Mouse (Mus musculus) liver, embryonic 14.5 days (tissue): ENCODE data around the gene Khdrbs1. TPM values are rescaled to one million over a fixed set of nuclear protein-coding genes. Genes with fewer than 3 reads are reported as not detected.

Source experiments
- ATAC-seq: fragments of 200-750 bp; cut with Nextera tagmentation; 2 replicates; pipeline ENCODE4 v1.8.0; 2017; ENCODE audit warnings: moderate number of reproducible peaks, mild to moderate bottlenecking, moderate library complexity; ENCODE audit not compliant: insufficient read depth
- DNase-seq, 3 experiments: peaks; one replicate each; pipeline ENCODE4 v3.0.0-alpha.2; 2012 to 2013; ENCODE audit warnings: low read depth in 3 of 3, low spot score in 3 of 3
- H3K27ac ChIP-seq: fragments of 300-500 bp; sonication (generic); 2 replicates; pipeline ENCODE4 v1.5.1; 2014; ENCODE audit warnings: moderate library complexity, mild to moderate bottlenecking, control low read depth, inconsistent platforms
- H3K27me3 ChIP-seq: fragments of 300-500 bp; sonication (generic); 2 replicates; pipeline ENCODE4 v1.6.1; 2014; ENCODE audit warnings: mild to moderate bottlenecking, low read length, moderate library complexity; ENCODE audit not compliant: control insufficient read depth, insufficient read depth
- H3K36me3 ChIP-seq: fragments of 300-500 bp; sonication (generic); replicated peaks from 2 replicates; pipeline ENCODE4 v1.6.1; 2014; ENCODE audit warnings: low read depth; ENCODE audit not compliant: control insufficient read depth, insufficient read depth
- H3K4me1 ChIP-seq, 2 experiments: fragments of 200-500 bp in 1 of 2; fragments of 300-500 bp in 1 of 2; sonication (generic) in 1 of 2; replicated peaks; 2 replicates each; pipeline ENCODE4 v1.6.1; 2012 to 2014; ENCODE audit warnings: antibody characterized with exemption in 1 of 2, inconsistent platforms in 1 of 2, low read length in 1 of 2; ENCODE audit not compliant: control insufficient read depth in 2 of 2, insufficient read depth in 2 of 2
- H3K4me2 ChIP-seq: fragments of 300-500 bp; sonication (generic); 2 replicates; pipeline ENCODE4 v1.6.1; 2014; ENCODE audit warnings: low read depth, mild to moderate bottlenecking, control low read depth, moderate library complexity
- H3K4me3 ChIP-seq, 2 experiments: fragments of 200-500 bp in 1 of 2; fragments of 300-500 bp in 1 of 2; sonication (generic) in 1 of 2; 2 replicates each; pipeline ENCODE4 v1.5.1; 2012 to 2014; ENCODE audit warnings: low read depth in 2 of 2, low read length in 2 of 2, mild to moderate bottlenecking in 2 of 2, control low read depth in 1 of 2, inconsistent platforms in 1 of 2, moderate library complexity in 1 of 2; ENCODE audit not compliant: insufficient read depth in 1 of 2
- H3K9ac ChIP-seq: fragments of 300-500 bp; sonication (generic); replicated peaks from 2 replicates; pipeline ENCODE4 v1.6.1; 2014; ENCODE audit warnings: mild to moderate bottlenecking, control low read depth, moderate library complexity
- H3K9me3 ChIP-seq: fragments of 300-500 bp; sonication (generic); 2 replicates; pipeline ENCODE4 v1.6.1; 2016; ENCODE audit warnings: low read length, mixed read lengths; ENCODE audit not compliant: control insufficient read depth
- CTCF ChIP-seq: IDR thresholded peaks from 2 replicates; pipeline ENCODE4 v1.5.1; 2016; ENCODE audit warnings: antibody characterized with exemption, low read depth, control low read depth
- EP300 ChIP-seq: IDR thresholded peaks from 2 replicates; pipeline ENCODE4 v1.6.1; 2016; ENCODE audit warnings: antibody characterized with exemption, low read depth
- WGBS: fragments of 180-500 bp; shearing (Covaris S2); extraction: QIAGEN DNeasy Blood & Tissue Kit; methylation state at CpG from one replicate; pipeline ENCODE4 v1.1.7; 2014; ENCODE audit not compliant: insufficient replicate concordance; 5-methylcytosine and 5-hydroxymethylcytosine counted together
- polyA plus RNA-seq, 2 experiments: library from polyadenylated mRNA; depleted of rRNA in 1 of 2; stranded (reverse) in 1 of 2; unstranded in 1 of 2; fragments of >200 nt; fragmentation: Nextera tagmentation in 1 of 2; extraction: Ambion mirVana in 1 of 2; gene quantifications; 2 replicates each; pipeline versions ENCODE4 v1.2.1 to v1.2.3; 2012 to 2014

The Khdrbs1 gene
- polyA plus RNA-seq, 2 experiments = 16.7 to 24.0 TPM

DNA sequence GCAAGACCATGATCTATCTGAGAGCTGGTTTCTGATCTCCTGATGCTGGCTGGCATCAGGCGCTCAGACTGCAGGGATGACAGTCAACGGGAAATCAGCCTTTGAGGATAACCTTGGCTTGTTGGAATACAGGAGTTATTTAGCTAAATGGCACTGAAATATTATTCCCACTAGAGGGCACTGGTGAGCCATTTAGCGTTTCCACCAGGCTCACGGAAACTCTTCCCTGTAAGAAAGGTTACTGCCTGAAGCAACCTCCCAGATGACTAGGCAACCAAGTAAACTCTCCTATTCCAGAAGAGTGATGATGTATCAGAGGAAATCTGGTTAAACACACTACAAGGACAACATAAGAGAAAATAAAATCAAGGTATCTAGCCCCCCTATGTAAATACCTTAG, 43.1 kb upstream of the Khdrbs1 start:
- Histone ChIP-seq H3K9me3 (no peaks in the 10 kb centered on the region), H3K4me3 (no peak overlapping the region), H3K36me3 (no peaks in the 10 kb centered on the region), H3K27ac (no peak overlapping the region), H3K4me2 (no peak overlapping the region), H3K27me3 (no peaks in the 10 kb centered on the region), H3K4me1 (peaks cover 0 to 2% of the 10 kb centered on the region in 2 experiments; a peak in 1 of 4 replicates), H3K9ac (no peak overlapping the region)
- peak; percentile 58 to 67 (median 61) for DNase-seq
- TF ChIP-seq EP300 (no peak), CTCF (peak; percentile 87)
- under 1% methylated on average over 4 of the region's 4 CpGs for WGBS
- no peak for ATAC-seq

DNA sequence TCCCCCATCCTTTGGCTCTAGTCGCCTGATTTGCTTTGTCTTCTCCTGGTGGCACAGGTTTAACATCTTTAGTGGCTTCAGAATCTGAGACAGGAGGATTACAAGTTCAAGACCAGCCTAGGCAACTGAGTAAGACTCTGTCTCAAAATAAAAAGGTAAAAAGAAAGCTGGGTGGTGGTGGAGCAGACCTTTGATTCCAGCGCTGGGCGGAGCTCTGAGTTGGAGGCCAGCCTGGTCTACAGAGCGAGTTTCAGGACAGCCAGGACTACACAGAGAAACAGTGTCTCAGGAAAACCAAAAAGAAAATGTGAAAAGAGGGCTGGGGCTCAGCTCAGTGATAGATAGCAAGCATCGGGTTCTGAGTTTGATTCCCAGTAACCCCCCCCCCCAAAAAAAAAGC, 41.4 kb upstream of the Khdrbs1 start:
- no peak overlapping the region for H3K27ac ChIP-seq
- peaks cover 0 to 2% of the 10 kb centered on the region in 2 experiments; a peak in 1 of 4 replicates for H3K4me1 ChIP-seq
- no peaks in the 10 kb centered on the region for H3K9me3 ChIP-seq
- no peak overlapping the region for H3K4me2 ChIP-seq
- no peak overlapping the region for H3K4me3 ChIP-seq
- no peaks in the 10 kb centered on the region for H3K27me3 ChIP-seq
- no peak overlapping the region for H3K9ac ChIP-seq
- H3K36me3 ChIP-seq = no peaks in the 10 kb centered on the region
- 65% methylated on average over 5 of the region's 5 CpGs for WGBS
- DNase-seq (no peak), ATAC-seq (no peak)
- TF ChIP-seq CTCF (no peak), EP300 (no peak)

- H3K27me3 ChIP-seq = no peaks in the 10 kb centered on the region
- peaks cover 0 to 2% of the 10 kb centered on the region in 2 experiments; a peak in 1 of 4 replicates for H3K4me1 ChIP-seq
- no peaks in the 10 kb centered on the region for H3K9me3 ChIP-seq
- H3K36me3 ChIP-seq = no peaks in the 10 kb centered on the region
- H3K27ac ChIP-seq = no peak overlapping the region
- WGBS = 41% methylated on average over 3 of the region's 3 CpGs
- no peak overlapping the region for H3K4me3 ChIP-seq
- no peak for ATAC-seq
- no peak for DNase-seq
- H3K4me2 ChIP-seq = no peak overlapping the region
- H3K9ac ChIP-seq = no peak overlapping the region
- TF ChIP-seq CTCF (no peak), EP300 (no peak)
These were observed 40.8 kb upstream of the Khdrbs1 start for GRCm38 (mm10) chr4:129782857-129783331.

DNA sequence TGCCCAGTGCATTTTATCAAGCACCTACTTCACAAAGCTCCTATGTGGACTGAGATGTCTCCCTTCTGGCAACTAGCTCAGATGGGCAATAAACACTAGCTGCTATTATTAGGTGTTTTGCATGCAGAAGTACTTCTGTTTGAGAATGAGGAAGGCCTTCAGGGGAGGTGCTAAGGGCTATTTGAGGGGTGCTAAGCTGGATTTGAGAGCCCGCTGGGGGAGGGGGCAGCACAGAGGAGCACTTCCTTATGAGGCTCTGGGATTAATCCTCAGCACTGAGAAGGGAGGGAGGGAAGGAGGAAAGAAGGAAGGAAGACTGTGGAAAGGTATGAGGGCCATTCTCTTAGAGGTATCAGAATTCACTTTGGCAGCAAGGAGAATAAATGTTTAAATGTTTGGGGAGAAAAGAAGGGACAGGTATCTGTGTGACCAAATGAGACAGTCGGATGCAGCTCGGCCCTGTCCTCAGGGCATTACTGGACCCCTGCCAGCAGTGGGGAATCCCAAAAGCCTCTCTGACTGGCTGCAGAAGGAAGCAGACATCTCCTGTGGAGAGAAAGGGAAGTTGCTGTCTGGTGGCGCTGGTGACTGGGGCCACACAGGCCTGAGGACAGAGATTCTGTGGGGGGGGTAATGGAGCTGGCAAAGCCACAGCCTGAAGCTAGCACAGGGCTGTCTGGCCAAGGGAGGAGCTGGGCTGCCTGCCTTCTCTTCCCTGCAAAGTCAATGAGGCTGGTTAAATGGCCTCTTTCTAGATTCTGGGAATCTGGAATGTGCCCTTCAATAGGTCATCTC, 40.0 kb upstream of the Khdrbs1 start:
- WGBS = 21% methylated on average over 4 of the region's 4 CpGs
- TF ChIP-seq EP300 = no peak
- TF ChIP-seq CTCF = no peak
- peaks cover 0 to 2% of the 10 kb centered on the region in 2 experiments; a peak in 1 of 4 replicates for H3K4me1 ChIP-seq

More for the DNA sequence above, 40.0 kb upstream of the Khdrbs1 start:
- Histone ChIP-seq H3K27me3 (no peaks in the 10 kb centered on the region), H3K4me2 (no peak overlapping the region), H3K9me3 (no peaks in the 10 kb centered on the region), H3K27ac (no peak overlapping the region), H3K4me3 (no peak overlapping the region), H3K36me3 (no peaks in the 10 kb centered on the region), H3K9ac (no peak overlapping the region)
- peak; percentile 28; the same call in 1 of the 2 replicates for ATAC-seq
- DNase-seq = no peak
